Mouse (Mus musculus): ENCODE measurements around the gene Atp8a1. TPM values are rescaled to one million over a fixed set of nuclear protein-coding genes. Genes with fewer than 3 reads are reported as not detected.

Atp8a1 gene
- polyA plus RNA-seq, 1 experiment from 2014 or later = 54.7 TPM

DNA sequence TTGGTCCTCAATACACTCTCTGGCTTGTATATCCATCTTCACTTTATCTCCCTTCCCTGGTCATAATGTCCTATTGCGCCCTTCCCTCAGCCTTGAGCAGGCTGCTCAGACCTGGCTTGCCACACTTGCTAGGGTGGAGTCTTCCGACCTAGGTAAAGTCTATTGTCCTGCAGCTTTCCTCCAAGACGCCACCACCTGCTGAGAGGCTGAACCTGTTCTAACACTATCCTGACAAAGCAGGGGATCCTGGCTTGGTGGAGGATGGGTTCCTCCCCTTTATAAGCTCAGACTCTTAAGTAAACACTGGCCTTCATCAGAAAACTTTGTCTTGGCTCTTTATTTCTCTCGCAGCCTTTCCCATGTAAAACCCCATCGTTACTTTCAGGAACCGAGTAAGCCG is 47.4 kb downstream of the Atp8a1 start:
- Histone ChIP-seq H3K9ac (replicated peaks; ENCODE audit: low read length) (no peak overlapping the region), H3K4me1 (ENCODE audit: control insufficient read depth, insufficient read depth, low read length) (0 out of 2 replicates have a peak, but pooled peaks cover 3% of the 10 kb centered on the region), H3K27ac (replicated peaks; ENCODE audit: low read depth, low read length) (no peak overlapping the region), H3K9me3 (ENCODE audit: control insufficient read depth, low read length) (no peaks in the 10 kb centered on the region), H3K27me3 (ENCODE audit: control insufficient read depth, insufficient read depth, low read length) (no peaks in the 10 kb centered on the region), H3K4me3 (replicated peaks; ENCODE audit: low read depth, low read length) (no peak overlapping the region), H3K4me2 (ENCODE audit: low read length) (no peak overlapping the region), H3K36me3 (ENCODE audit: control insufficient read depth, insufficient read depth, low read length) (no peaks in the 10 kb centered on the region)
- DNase-seq (no peak), ATAC-seq (ENCODE audit: low FRiP score, low TSS enrichment) (no peak)
- WGBS = 85% methylated on average over 7 of the region's 7 CpGs

DNA sequence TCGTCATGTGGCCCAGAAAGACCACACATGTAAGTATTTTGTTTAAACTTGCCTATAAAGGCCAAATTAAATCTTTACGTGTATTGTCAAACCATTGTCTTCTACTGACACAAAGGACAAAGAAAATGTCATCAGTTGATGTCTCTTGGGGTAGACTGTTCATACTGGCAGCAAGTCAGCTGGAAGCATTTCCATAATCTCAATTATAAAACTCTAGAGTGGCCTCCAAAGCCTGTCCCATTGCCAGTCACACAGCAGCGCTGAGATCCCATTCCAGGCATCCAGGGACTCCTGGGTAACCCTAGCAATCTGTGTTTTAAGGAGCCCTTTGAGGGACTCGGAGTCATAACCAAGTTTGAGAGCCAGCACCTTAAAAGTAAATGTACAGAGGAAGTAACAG is 48.9 kb downstream of the Atp8a1 start:
- no peaks in the 10 kb centered on the region for H3K9me3 ChIP-seq (ENCODE audit: control insufficient read depth, low read length)
- no peak for ATAC-seq (ENCODE audit: low FRiP score, low TSS enrichment)
- 54% methylated on average over 4 of the region's 4 CpGs for WGBS

DNA sequence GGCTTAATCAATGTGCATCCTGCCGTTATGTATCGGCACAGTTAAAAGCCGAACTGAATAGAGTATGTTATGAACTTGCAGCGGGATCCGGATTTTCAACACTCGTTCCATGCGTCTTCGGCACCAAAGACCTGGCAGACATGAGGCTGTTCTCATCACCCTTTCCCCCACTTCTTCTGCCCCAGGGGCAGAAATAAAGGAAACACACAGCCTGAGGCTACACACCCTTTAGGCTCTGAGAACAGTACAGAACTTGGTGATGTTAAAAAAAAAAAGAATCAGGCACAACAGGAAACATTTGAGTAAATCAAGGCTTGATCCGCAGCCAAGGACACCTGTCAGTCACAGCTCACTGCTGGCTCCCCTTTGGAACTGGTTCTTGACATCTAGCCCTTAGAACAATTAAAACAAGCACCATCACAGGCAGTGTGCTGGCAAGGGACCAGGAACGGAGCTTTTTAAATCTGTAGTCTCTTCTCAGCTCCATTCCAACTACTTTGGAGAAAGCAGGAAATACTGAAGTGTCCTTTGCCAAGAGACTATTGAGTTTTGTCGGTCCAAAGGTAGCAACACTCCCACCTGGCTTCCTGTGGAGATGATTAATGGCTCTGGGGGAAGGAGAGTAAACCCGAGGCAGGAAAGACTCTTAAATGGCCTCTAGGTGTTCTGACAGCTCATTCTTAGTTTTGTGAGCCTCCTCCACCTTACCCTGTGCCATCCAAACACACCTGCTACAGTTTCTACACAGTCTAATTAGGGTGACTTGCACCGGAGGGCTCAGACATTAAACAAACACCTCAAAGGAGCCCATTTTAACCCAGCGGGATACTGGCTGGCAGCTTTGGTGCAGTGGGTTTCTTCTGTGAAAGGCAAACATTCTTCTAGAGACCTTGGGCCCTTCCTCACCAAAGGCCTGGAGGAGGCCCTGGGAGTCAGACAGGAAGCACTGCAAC is 50.0 kb downstream of the Atp8a1 start:
- 0 out of 2 replicates have a peak, but pooled peaks have one; percentile 20 for ATAC-seq (ENCODE audit: low FRiP score, low TSS enrichment)

More for the DNA sequence above, 48.9 kb downstream of the Atp8a1 start:
- Histone ChIP-seq H3K4me3 (replicated peaks; ENCODE audit: low read depth, low read length) (no peak overlapping the region), H3K4me1 (ENCODE audit: control insufficient read depth, insufficient read depth, low read length) (0 out of 2 replicates have a peak, but pooled peaks cover 3% of the 10 kb centered on the region), H3K4me2 (ENCODE audit: low read length) (no peak overlapping the region), H3K27ac (replicated peaks; ENCODE audit: low read depth, low read length) (no peak overlapping the region), H3K27me3 (ENCODE audit: control insufficient read depth, insufficient read depth, low read length) (no peaks in the 10 kb centered on the region), H3K36me3 (ENCODE audit: control insufficient read depth, insufficient read depth, low read length) (no peaks in the 10 kb centered on the region), H3K9ac (replicated peaks; ENCODE audit: low read length) (no peak overlapping the region)
- DNase-seq = no peak

DNA sequence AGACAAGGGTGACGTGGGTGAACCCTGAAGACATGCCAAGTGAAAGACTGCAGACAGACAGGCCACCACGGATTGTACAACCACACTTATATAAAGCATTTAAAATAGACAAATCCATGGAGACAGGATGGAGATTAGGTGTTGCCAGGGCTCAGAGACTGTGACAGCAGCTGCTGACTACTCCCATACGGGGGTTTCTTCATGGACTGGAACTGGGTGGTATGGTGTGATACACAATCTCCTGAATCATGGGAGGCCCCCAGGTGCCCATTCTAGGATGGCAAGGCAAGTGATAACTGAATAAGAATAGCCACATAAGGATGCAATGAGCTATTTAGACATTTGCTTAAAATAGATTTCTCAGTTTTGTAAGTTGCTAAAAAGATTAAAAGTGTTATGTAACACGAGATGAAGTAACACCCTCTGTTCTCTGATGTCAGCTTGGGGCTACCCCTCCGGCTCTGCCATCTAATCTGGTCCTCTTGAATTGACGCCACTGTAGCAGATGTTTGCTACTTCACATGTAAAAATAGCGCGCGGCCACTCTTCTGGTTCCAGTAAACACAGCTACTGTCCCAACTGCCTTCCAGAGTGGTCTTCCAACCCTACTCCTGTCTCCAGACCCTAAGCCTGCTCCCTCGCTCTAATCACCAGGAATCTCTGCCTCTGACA is 53.0 kb downstream of the Atp8a1 start:
- Histone ChIP-seq H3K9me3 (ENCODE audit: control insufficient read depth, low read length) (no peaks in the 10 kb centered on the region), H3K4me2 (ENCODE audit: low read length) (no peak overlapping the region), H3K36me3 (ENCODE audit: control insufficient read depth, insufficient read depth, low read length) (no peaks in the 10 kb centered on the region), H3K27ac (replicated peaks; ENCODE audit: low read depth, low read length) (no peak overlapping the region), H3K27me3 (ENCODE audit: control insufficient read depth, insufficient read depth, low read length) (no peaks in the 10 kb centered on the region), H3K4me3 (replicated peaks; ENCODE audit: low read depth, low read length) (no peak overlapping the region), H3K9ac (replicated peaks; ENCODE audit: low read length) (no peak overlapping the region), H3K4me1 (ENCODE audit: control insufficient read depth, insufficient read depth, low read length) (0 out of 2 replicates have a peak, but pooled peaks cover 3% of the 10 kb centered on the region)
- ATAC-seq (ENCODE audit: low FRiP score, low TSS enrichment) (no peak), DNase-seq (no peak)
- WGBS = 85% methylated on average over 10 of the region's 10 CpGs

More for the DNA sequence above, 50.0 kb downstream of the Atp8a1 start:
- no peaks in the 10 kb centered on the region for H3K36me3 ChIP-seq (ENCODE audit: control insufficient read depth, insufficient read depth, low read length)
- H3K4me3 ChIP-seq (replicated peaks; ENCODE audit: low read depth, low read length) = no peak overlapping the region
- no peak overlapping the region for H3K27ac ChIP-seq (replicated peaks; ENCODE audit: low read depth, low read length)
- H3K27me3 ChIP-seq (ENCODE audit: control insufficient read depth, insufficient read depth, low read length) = no peaks in the 10 kb centered on the region
- no peak overlapping the region for H3K4me2 ChIP-seq (ENCODE audit: low read length)
- no peaks in the 10 kb centered on the region for H3K9me3 ChIP-seq (ENCODE audit: control insufficient read depth, low read length)
- H3K9ac ChIP-seq (replicated peaks; ENCODE audit: low read length) = no peak overlapping the region
- DNase-seq = peak; percentile 29
- WGBS = 78% methylated on average over 14 of the region's 14 CpGs
- H3K4me1 ChIP-seq (ENCODE audit: control insufficient read depth, insufficient read depth, low read length) = 0 out of 2 replicates have a peak, but pooled peaks cover 3% of the 10 kb centered on the region

DNA sequence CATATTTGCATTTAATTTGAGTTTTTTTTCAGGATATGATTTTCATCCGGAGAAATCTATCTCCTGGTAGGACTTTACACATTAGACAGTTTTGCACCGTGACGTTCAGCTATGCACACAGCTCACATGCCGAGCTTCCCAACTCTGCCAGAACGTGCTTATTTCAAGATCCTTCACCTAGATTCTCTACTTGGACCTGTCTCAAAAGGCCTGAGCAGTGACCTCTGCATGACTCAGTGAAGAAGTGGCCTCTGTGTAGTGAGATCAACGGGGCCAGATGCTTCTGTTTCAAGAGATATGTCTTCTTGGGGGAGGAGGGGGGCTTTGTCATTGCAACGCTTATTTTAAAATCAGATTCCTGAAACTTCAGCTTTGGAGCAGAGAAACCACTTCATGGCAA is 64.5 kb downstream of the Atp8a1 start:
- H3K4me2 ChIP-seq (ENCODE audit: low read length) = no peak overlapping the region
- H3K36me3 ChIP-seq (ENCODE audit: control insufficient read depth, insufficient read depth, low read length) = 0 out of 2 replicates have a peak, but pooled peaks cover 2% of the 10 kb centered on the region
- no peak overlapping the region for H3K9ac ChIP-seq (replicated peaks; ENCODE audit: low read length)
- no peaks in the 10 kb centered on the region for H3K27me3 ChIP-seq (ENCODE audit: control insufficient read depth, insufficient read depth, low read length)
- H3K9me3 ChIP-seq (ENCODE audit: control insufficient read depth, low read length) = no peaks in the 10 kb centered on the region
- H3K4me1 ChIP-seq (ENCODE audit: control insufficient read depth, insufficient read depth, low read length) = 0 out of 2 replicates have a peak, but pooled peaks cover 2% of the 10 kb centered on the region
- H3K4me3 ChIP-seq (replicated peaks; ENCODE audit: low read depth, low read length) = no peak overlapping the region
- no peak overlapping the region for H3K27ac ChIP-seq (replicated peaks; ENCODE audit: low read depth, low read length)
- WGBS = 90% methylated on average over 7 of the region's 7 CpGs
- ATAC-seq (ENCODE audit: low FRiP score, low TSS enrichment) (no peak), DNase-seq (no peak)

DNA sequence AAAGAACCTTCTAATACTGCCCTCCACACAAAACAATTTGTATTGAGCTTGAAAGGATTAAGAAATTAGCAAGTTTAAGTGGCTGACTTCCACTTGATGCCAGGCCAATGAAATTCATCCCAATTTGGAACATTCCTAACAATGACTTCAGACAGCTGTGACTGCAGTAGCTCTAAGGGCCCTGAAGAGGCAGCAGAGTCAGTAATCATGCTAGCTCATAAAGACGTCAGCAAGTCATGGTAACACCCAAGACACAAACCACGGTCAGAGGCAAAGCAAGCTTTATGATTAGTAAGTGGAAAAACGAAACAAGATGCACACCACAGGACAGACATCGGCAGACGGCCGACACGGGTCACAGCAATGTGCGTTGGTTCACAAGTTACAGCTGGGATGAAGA is 69.2 kb downstream of the Atp8a1 start:
- H3K9me3 ChIP-seq (ENCODE audit: control insufficient read depth, low read length) = no peaks in the 10 kb centered on the region
- peak overlapping the region; percentile 18; the same call in 1 of the 2 replicates for H3K4me2 ChIP-seq (ENCODE audit: low read length)
- H3K27me3 ChIP-seq (ENCODE audit: control insufficient read depth, insufficient read depth, low read length) = no peaks in the 10 kb centered on the region
- DNase-seq (peak; percentile 82), ATAC-seq (ENCODE audit: low FRiP score, low TSS enrichment) (peak; percentile 82; the same call in 1 of the 2 replicates)
- 0 out of 2 replicates have a peak, but pooled peaks cover 2% of the 10 kb centered on the region for H3K4me1 ChIP-seq (ENCODE audit: control insufficient read depth, insufficient read depth, low read length)
- 54% methylated on average over 8 of the region's 8 CpGs for WGBS
- H3K27ac ChIP-seq (replicated peaks; ENCODE audit: low read depth, low read length) = no peak overlapping the region
- H3K9ac ChIP-seq (replicated peaks; ENCODE audit: low read length) = no peak overlapping the region
- no peak overlapping the region for H3K4me3 ChIP-seq (replicated peaks; ENCODE audit: low read depth, low read length)
- H3K36me3 ChIP-seq (ENCODE audit: control insufficient read depth, insufficient read depth, low read length) = peaks cover 10% of the 10 kb centered on the region; the same call in 1 of the 2 replicates

DNA sequence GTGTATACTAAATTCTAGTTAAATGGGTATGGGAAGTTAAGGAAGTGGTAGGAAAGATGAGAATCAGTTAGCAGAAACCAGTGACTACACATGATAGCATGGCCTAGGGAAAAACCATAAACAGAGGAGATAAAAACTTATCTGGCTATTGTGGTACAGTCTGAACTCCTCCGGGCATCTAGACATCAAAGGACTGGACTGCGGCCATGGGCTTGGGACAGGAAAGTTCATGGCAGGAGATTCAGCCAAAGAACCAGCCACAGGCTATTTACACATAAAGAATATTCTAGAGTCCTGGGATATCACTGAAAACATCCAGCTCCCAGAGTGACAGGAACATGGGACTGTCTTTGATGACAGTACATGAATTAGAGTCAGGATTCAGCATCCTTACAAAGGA is 73.0 kb downstream of the Atp8a1 start:
- H3K4me1 ChIP-seq (ENCODE audit: control insufficient read depth, insufficient read depth, low read length) = no peaks in the 10 kb centered on the region
- H3K4me2 ChIP-seq (ENCODE audit: low read length) = no peak overlapping the region
- H3K27me3 ChIP-seq (ENCODE audit: control insufficient read depth, insufficient read depth, low read length) = no peaks in the 10 kb centered on the region
- H3K4me3 ChIP-seq (replicated peaks; ENCODE audit: low read depth, low read length) = no peak overlapping the region
- H3K9me3 ChIP-seq (ENCODE audit: control insufficient read depth, low read length) = no peaks in the 10 kb centered on the region
- DNase-seq (no peak), ATAC-seq (ENCODE audit: low FRiP score, low TSS enrichment) (no peak)
- no peak overlapping the region for H3K9ac ChIP-seq (replicated peaks; ENCODE audit: low read length)
- WGBS = 95% methylated on average over 2 of the region's 2 CpGs
- H3K27ac ChIP-seq (replicated peaks; ENCODE audit: low read depth, low read length) = no peak overlapping the region
- peaks cover 10% of the 10 kb centered on the region; the same call in 1 of the 2 replicates for H3K36me3 ChIP-seq (ENCODE audit: control insufficient read depth, insufficient read depth, low read length)

DNA sequence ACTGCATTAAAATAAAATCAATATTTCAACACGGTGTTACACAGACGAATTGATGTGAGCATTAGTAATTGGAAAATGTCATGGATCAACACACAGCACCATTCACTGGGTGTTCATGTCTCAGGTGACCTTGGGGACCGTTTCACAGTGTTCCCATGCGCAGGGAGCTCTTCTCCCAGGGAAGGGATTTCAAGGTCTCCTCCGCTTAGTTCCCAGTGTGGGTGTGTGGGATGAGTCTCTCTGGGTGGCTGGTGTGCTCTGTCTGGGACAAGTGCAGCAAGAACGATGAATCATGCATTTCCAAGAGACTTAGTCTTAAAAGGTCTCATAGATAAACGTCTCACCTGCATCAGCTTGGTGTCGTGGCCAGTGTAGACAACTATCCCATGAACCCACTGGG is 78.5 kb downstream of the Atp8a1 start:
- H3K27ac ChIP-seq (replicated peaks; ENCODE audit: low read depth, low read length) = no peak overlapping the region
- DNase-seq (no peak), ATAC-seq (ENCODE audit: low FRiP score, low TSS enrichment) (no peak)
- H3K9ac ChIP-seq (replicated peaks; ENCODE audit: low read length) = no peak overlapping the region
- H3K9me3 ChIP-seq (ENCODE audit: control insufficient read depth, low read length) = no peaks in the 10 kb centered on the region
- peaks cover 13% of the 10 kb centered on the region; the same call in 1 of the 2 replicates for H3K36me3 ChIP-seq (ENCODE audit: control insufficient read depth, insufficient read depth, low read length)
- 92% methylated on average over 8 of the region's 8 CpGs for WGBS
- no peaks in the 10 kb centered on the region for H3K27me3 ChIP-seq (ENCODE audit: control insufficient read depth, insufficient read depth, low read length)
- no peaks in the 10 kb centered on the region for H3K4me1 ChIP-seq (ENCODE audit: control insufficient read depth, insufficient read depth, low read length)
- no peak overlapping the region for H3K4me2 ChIP-seq (ENCODE audit: low read length)
- H3K4me3 ChIP-seq (replicated peaks; ENCODE audit: low read depth, low read length) = no peak overlapping the region
